Mouse (Mus musculus): ENCODE results near the gene Arxes2.
"Not testable (repeated sequence)": the region's sequence is repeated elsewhere in the genome, so short reads cannot be mapped to it uniquely, and the experiment has no call there.

Arxes2 gene

GRCm38 (mm10) chrX:136032799-136033763 lies 39.5 kb downstream of the Arxes2 start, which contains the start of gene Arxes1:
TSS of gene Arxes1 (plus strand) at chrX:136033367.
- DNase-seq (ENCODE audit: low read depth), result not testable (repeated sequence)

GRCm38 (mm10) chrX:136043726-136044125 lies 50.1 kb downstream of the Arxes2 start:
- no peak for DNase-seq (ENCODE audit: low read depth)

Measured in c-Kit-positive CD71-negative TER-119-negative erythroid progenitor cells, embryonic 14.5 days (primary cell).